Mouse (Mus musculus) liver, postnatal 0 days (tissue): ENCODE measurements at regions not wholly inside any gene's neighbourhood (a gene's known extent, or its start where the extent isn't known, plus 50 kb on each side); places are given as distances from the start of the nearest gene placed in this dataset.

Source experiments
- ATAC-seq: fragments of 200-750 bp; cut with Nextera tagmentation; 2 replicates; pipeline ENCODE4 v1.8.0; 2017; ENCODE audit warnings: mild to moderate bottlenecking, moderate library complexity
- DNase-seq: peaks from one replicate; pipeline ENCODE4 v3.0.0-alpha.2; 2016
- H3K27ac ChIP-seq: fragments of 300-500 bp; sonication (generic); 2 replicates; pipeline ENCODE4 v1.5.1; 2014; ENCODE audit warnings: antibody characterized with exemption, moderate library complexity, mild to moderate bottlenecking, low read depth
- H3K27me3 ChIP-seq: fragments of 300-500 bp; sonication (generic); 2 replicates; pipeline ENCODE4 v1.6.1; 2014; ENCODE audit warnings: low read length, control low read depth, mixed read lengths; ENCODE audit not compliant: insufficient read depth
- H3K36me3 ChIP-seq: fragments of 300-500 bp; sonication (generic); replicated peaks from 2 replicates; pipeline ENCODE4 v1.6.1; 2014; ENCODE audit warnings: mild to moderate bottlenecking, control low read depth, low read length, moderate library complexity, mixed read lengths; ENCODE audit not compliant: insufficient read depth
- H3K4me1 ChIP-seq: fragments of 300-500 bp; sonication (generic); 2 replicates; pipeline ENCODE4 v1.6.1; 2014; ENCODE audit warnings: antibody characterized with exemption, mild to moderate bottlenecking, control low read depth; ENCODE audit not compliant: insufficient read depth
- H3K4me2 ChIP-seq: fragments of 300-500 bp; sonication (generic); 2 replicates; pipeline ENCODE4 v1.6.1; 2014; ENCODE audit warnings: low read depth, mild to moderate bottlenecking, low read length, moderate library complexity, mixed read lengths
- H3K4me3 ChIP-seq: fragments of 300-500 bp; sonication (generic); 2 replicates; pipeline ENCODE4 v1.5.1; 2014; ENCODE audit warnings: low read depth, low read length
- H3K9ac ChIP-seq: fragments of 300-500 bp; sonication (generic); replicated peaks from 2 replicates; pipeline ENCODE4 v1.6.1; 2014; ENCODE audit warnings: mild to moderate bottlenecking, moderate library complexity
- H3K9me3 ChIP-seq: fragments of 300-500 bp; sonication (generic); 2 replicates; pipeline ENCODE4 v1.6.1; 2016; ENCODE audit warnings: mild to moderate bottlenecking, control low read depth, low read length, mixed read lengths
- CTCF ChIP-seq: sonication (generic); IDR thresholded peaks from 2 replicates; pipeline ENCODE4 v1.5.1; 2016; ENCODE audit warnings: antibody characterized with exemption, low read depth
- EP300 ChIP-seq: IDR thresholded peaks from 2 replicates; pipeline ENCODE4 v1.6.1; 2016; ENCODE audit warnings: antibody characterized with exemption, low read depth, mild to moderate bottlenecking
- WGBS: fragments of 180-500 bp; shearing (Covaris S2); extraction: QIAGEN DNeasy Blood & Tissue Kit; methylation state at CpG from one replicate; pipeline ENCODE4 v1.1.7; 2014; ENCODE audit not compliant: insufficient replicate concordance; 5-methylcytosine and 5-hydroxymethylcytosine counted together

DNA sequence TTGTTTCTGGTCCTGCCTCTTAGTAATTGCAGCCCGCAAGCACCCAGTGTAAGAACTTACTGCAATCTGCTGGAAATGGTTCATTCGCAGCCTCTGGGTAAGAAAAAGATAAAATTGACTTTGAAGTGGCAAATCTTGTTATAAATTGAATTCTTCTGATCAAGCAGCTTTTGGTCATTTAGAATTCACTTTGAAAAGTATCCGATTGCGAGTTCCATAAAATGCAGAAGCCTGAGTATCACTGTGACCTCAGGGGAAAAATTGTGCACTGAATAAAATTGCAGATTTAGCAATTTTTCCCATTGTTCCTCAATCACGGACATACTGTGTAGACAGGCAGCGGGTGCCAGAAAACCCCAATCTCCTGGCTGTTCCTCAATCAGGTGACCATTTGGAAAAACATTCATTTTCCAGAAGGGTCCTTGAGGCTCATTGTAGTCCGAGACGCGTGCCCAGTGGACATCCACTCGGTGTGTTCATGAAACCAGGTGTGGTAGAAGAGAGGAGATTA, 320.4 kb downstream of the Cmpk2 start:
- H3K9me3 ChIP-seq: no peaks in the 10 kb centered on the region
- TF ChIP-seq EP300 (no peak), CTCF (no peak)
- no peaks in the 10 kb centered on the region for H3K4me1 ChIP-seq
- no peak for ATAC-seq
- no peaks in the 10 kb centered on the region for H3K27me3 ChIP-seq
- WGBS: 74% methylated on average over 10 of the region's 10 CpGs
- no peak overlapping the region for H3K27ac ChIP-seq
- H3K9ac ChIP-seq: no peak overlapping the region
- H3K4me3 ChIP-seq: no peak overlapping the region
- no peak overlapping the region for H3K4me2 ChIP-seq
- no peak for DNase-seq
- H3K36me3 ChIP-seq: no peaks in the 10 kb centered on the region

DNA sequence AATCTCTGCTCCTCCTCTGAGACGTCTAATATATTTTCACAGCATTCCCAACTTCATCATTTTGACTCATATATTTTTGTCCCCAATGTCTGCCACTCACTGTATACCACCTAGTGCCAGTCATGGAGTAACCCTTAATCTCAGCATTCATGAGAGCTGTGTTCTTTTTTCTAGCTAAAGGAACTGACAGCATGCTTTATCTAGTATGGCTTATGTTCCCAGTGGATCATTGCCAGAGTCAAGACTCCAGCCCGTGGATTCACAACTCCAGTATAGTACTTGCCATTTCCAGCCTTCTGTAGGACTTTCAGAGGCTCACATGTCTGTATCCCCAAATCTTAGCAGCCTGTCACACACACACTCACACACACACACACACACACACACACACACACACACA, 316.5 kb downstream of the Cmpk2 start:
- 65% methylated on average over 2 of the region's 2 CpGs for WGBS
- no peak for TF ChIP-seq CTCF
- no peak for TF ChIP-seq EP300
- H3K27ac ChIP-seq: no peak overlapping the region
- no peak overlapping the region for H3K9ac ChIP-seq
- ATAC-seq (no peak), DNase-seq (no peak)
- no peak overlapping the region for H3K4me3 ChIP-seq
- H3K36me3 ChIP-seq: no peaks in the 10 kb centered on the region
- no peak overlapping the region for H3K4me2 ChIP-seq
- no peaks in the 10 kb centered on the region for H3K4me1 ChIP-seq
- no peaks in the 10 kb centered on the region for H3K9me3 ChIP-seq
- H3K27me3 ChIP-seq: no peaks in the 10 kb centered on the region

- Histone ChIP-seq H3K4me1 (no peaks in the 10 kb centered on the region), H3K27me3 (no peaks in the 10 kb centered on the region), H3K27ac (no peak overlapping the region), H3K4me2 (no peak overlapping the region), H3K4me3 (no peak overlapping the region), H3K36me3 (no peaks in the 10 kb centered on the region), H3K9ac (no peak overlapping the region), H3K9me3 (no peaks in the 10 kb centered on the region)
- DNase-seq (no peak), ATAC-seq (no peak)
- 78% methylated on average over 3 of the region's 3 CpGs for WGBS
- no peak for TF ChIP-seq CTCF
- no peak for TF ChIP-seq EP300
These were observed 315.4 kb downstream of the Cmpk2 start for GRCm38 (mm10) chr12:26784426-26784825.

DNA sequence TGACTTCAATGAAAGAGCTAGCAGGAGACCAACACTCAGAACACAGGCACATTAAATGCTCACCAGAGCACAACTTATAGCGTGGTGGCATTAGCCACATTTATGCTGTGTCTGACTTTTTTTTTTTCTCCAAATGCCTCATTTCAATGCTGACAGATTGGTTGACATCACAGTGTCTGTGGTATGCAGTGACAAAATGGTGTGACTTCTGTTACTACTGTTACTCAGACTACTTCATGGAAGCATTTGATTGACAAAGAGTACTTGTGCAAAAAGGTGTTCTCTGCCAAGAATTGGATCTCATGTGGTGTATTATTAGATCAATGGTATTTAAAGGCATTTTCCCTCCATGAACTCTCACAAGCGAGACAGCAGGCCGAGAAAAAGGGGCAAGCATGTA, 314.8 kb downstream of the Cmpk2 start:
- TF ChIP-seq EP300 (no peak), CTCF (no peak)
- H3K27me3 ChIP-seq: no peaks in the 10 kb centered on the region
- H3K27ac ChIP-seq: no peak overlapping the region
- no peaks in the 10 kb centered on the region for H3K4me1 ChIP-seq
- H3K9me3 ChIP-seq: no peaks in the 10 kb centered on the region
- H3K36me3 ChIP-seq: no peaks in the 10 kb centered on the region
- ATAC-seq (no peak), DNase-seq (no peak)
- WGBS: 81% methylated on average over 3 of the region's 3 CpGs
- no peak overlapping the region for H3K4me2 ChIP-seq
- H3K4me3 ChIP-seq: no peak overlapping the region
- no peak overlapping the region for H3K9ac ChIP-seq

DNA sequence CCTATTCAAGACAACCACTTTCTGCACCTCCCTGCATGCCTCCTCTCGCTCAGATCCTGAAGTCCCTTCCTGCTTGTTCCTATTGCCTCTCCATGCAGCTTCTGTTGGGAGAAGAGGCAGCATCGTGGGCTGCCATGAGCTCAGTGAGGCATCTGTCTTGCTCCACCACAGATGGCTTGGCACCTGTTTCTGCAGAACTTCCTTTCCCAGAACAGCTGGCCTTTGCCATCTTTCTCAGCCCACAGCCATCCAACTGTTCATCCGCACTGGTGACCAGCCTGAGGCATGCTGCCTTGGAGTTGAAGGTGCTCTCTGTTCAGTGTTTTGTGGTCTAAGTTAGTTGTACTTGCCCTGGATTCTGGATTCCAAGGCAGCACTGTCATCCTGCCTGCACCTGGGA, 312.5 kb downstream of the Cmpk2 start:
- DNase-seq: no peak
- H3K9ac ChIP-seq: no peak overlapping the region
- no peak for ATAC-seq
- TF ChIP-seq EP300 (no peak), CTCF (no peak)
- H3K27me3 ChIP-seq: no peaks in the 10 kb centered on the region
- H3K4me1 ChIP-seq: no peaks in the 10 kb centered on the region
- no peak overlapping the region for H3K27ac ChIP-seq
- H3K4me2 ChIP-seq: no peak overlapping the region
- 64% methylated on average over 3 of the region's 3 CpGs for WGBS
- no peaks in the 10 kb centered on the region for H3K9me3 ChIP-seq
- H3K36me3 ChIP-seq: no peaks in the 10 kb centered on the region
- H3K4me3 ChIP-seq: no peak overlapping the region

- TF ChIP-seq EP300 (no peak), CTCF (no peak)
- DNase-seq (no peak), ATAC-seq (no peak)
- Histone ChIP-seq H3K9ac (no peak overlapping the region), H3K4me1 (no peaks in the 10 kb centered on the region), H3K4me2 (no peak overlapping the region), H3K27me3 (no peaks in the 10 kb centered on the region), H3K9me3 (no peaks in the 10 kb centered on the region), H3K27ac (no peak overlapping the region), H3K36me3 (no peaks in the 10 kb centered on the region), H3K4me3 (no peak overlapping the region)
- 55% methylated on average over 3 of the region's 3 CpGs for WGBS
These were observed 309.8 kb downstream of the Cmpk2 start for GRCm38 (mm10) chr12:26778796-26779195.

- Histone ChIP-seq H3K9me3 (no peaks in the 10 kb centered on the region), H3K4me3 (no peak overlapping the region), H3K36me3 (no peaks in the 10 kb centered on the region), H3K27ac (no peak overlapping the region), H3K4me2 (no peak overlapping the region), H3K9ac (no peak overlapping the region), H3K4me1 (no peaks in the 10 kb centered on the region), H3K27me3 (no peaks in the 10 kb centered on the region)
- 72% methylated on average over 1 of the region's 1 CpGs for WGBS
- DNase-seq (no peak), ATAC-seq (no peak)
- TF ChIP-seq EP300: no peak
- no peak for TF ChIP-seq CTCF
These were observed 308.0 kb downstream of the Cmpk2 start for GRCm38 (mm10) chr12:26776986-26777385.
